Comparison of ENCODE assay signal across 22 mouse cellular contexts in genomic region chr1:62838631-62839030, GRCm38 (mm10).
DNase-seq lines count a peak whose midpoint lies in the region; ATAC-seq and TF ChIP-seq lines count a peak whose summit lies in the region.
"Had no signal": no experiment of that assay in that cellular context is flagged by ENCODE, and none has a peak within 500 bp of the region (broad histone marks: within the 10 kb centered on the region; RNA-seq: fewer than 3 reads in every experiment).

No protein-coding gene starts in this region.

- H3K79me2 ChIP-seq in myocyte (ENCODE audit: control insufficient read depth, insufficient read depth): no peaks in the 10 kb centered on the region

- no peaks in the 10 kb centered on the region for H3K9me3 ChIP-seq in hindbrain, embryonic 13.5 days
- 0 out of 2 replicates have a peak, but pooled peaks cover 7% of the 10 kb centered on the region for H3K9me3 ChIP-seq in hindbrain, embryonic 14.5 days (ENCODE audit: control insufficient read depth, low read length)
- peaks cover 4% of the 10 kb centered on the region; the same call in 1 of the 2 replicates for H3K9me3 ChIP-seq in kidney, embryonic 16.5 days (ENCODE audit: low read length)
- H3K9me3 ChIP-seq: embryonic facial prominence, embryonic 13.5 days; embryonic facial prominence, embryonic 15.5 days; forebrain, embryonic 10.5 days; forebrain, embryonic 12.5 days had no signal

- 41% methylated on average over 2 of the region's 2 CpGs for WGBS in hindbrain, embryonic 13.5 days
- WGBS in hindbrain, embryonic 14.5 days: 41% methylated on average over 2 of the region's 2 CpGs
- WGBS in kidney, embryonic 16.5 days: 63% methylated on average over 2 of the region's 2 CpGs

- no peak for ATAC-seq in hindbrain, embryonic 13.5 days (ENCODE audit: low FRiP score)
- ATAC-seq in hindbrain, embryonic 14.5 days (ENCODE audit: low FRiP score): no peak
- no peak for ATAC-seq in kidney, embryonic 16.5 days (ENCODE audit: low FRiP score, low TSS enrichment)
- ATAC-seq: forebrain, embryonic 14.5 days; forebrain, embryonic 16.5 days had no signal

- intact Hi-C loops in heart, postnatal 25 days (cut with DNase I): no loop called here

- H3ac ChIP-seq in myocyte (ENCODE audit: control insufficient read depth, insufficient read length): no peak overlapping the region

- no peak for TF ChIP-seq POLR2A in myocyte (IDR thresholded peaks at IDR 0.05; ENCODE audit: insufficient read length, low read depth)

- no peaks in the 10 kb centered on the region for H3K27me3 ChIP-seq in hindbrain, embryonic 13.5 days
- no peaks in the 10 kb centered on the region for H3K27me3 ChIP-seq in hindbrain, embryonic 14.5 days (ENCODE audit: control insufficient read depth, insufficient read depth, low read length)
- no peaks in the 10 kb centered on the region for H3K27me3 ChIP-seq in myocyte (ENCODE audit: control insufficient read depth, insufficient read depth, insufficient read length)
- H3K27me3 ChIP-seq in kidney, embryonic 16.5 days (ENCODE audit: insufficient read depth, low read length): no peaks in the 10 kb centered on the region
- H3K27me3 ChIP-seq: embryonic facial prominence, embryonic 13.5 days; embryonic facial prominence, embryonic 15.5 days; forebrain, embryonic 12.5 days had no signal

- 0 out of 2 replicates have a peak overlapping the region, but pooled peaks have one; percentile 26 for H3K27ac ChIP-seq in hindbrain, embryonic 13.5 days
- no peak overlapping the region for H3K27ac ChIP-seq in hindbrain, embryonic 14.5 days
- no peak overlapping the region for H3K27ac ChIP-seq in kidney, embryonic 16.5 days (ENCODE audit: low read length)
- H3K27ac ChIP-seq: embryonic facial prominence, embryonic 13.5 days; embryonic facial prominence, embryonic 15.5 days; forebrain, embryonic 10.5 days; forebrain, embryonic 12.5 days had no signal

- no peak overlapping the region for H3K4me2 ChIP-seq in hindbrain, embryonic 13.5 days
- H3K4me2 ChIP-seq in hindbrain, embryonic 14.5 days (replicated peaks): no peak overlapping the region
- no peak overlapping the region for H3K4me2 ChIP-seq in myocyte (ENCODE audit: low read depth)
- no peak overlapping the region for H3K4me2 ChIP-seq in kidney, embryonic 16.5 days (replicated peaks; ENCODE audit: low read depth, low read length)
- H3K4me2 ChIP-seq: embryonic facial prominence, embryonic 13.5 days; embryonic facial prominence, embryonic 15.5 days; forebrain, embryonic 12.5 days had no signal

- peak; percentile 43 for DNase-seq in heart, adult 11 months
- DNase-seq in heart, postnatal 25 days (ENCODE audit: low spot score): no peak
- no peak for DNase-seq in hindbrain, embryonic 14.5 days (ENCODE audit: low spot score)
- DNase-seq: adrenal gland, adult 2 months; adrenal gland, postnatal 10 days; adrenal gland, postnatal 25 days; cerebellum, adult 11 months; cerebellum, adult 2 months; cerebellum, adult 9-10 months; cerebellum, postnatal 14 days; cerebellum, postnatal 36 days; embryo, embryonic 11 days had no signal

- H3K9ac ChIP-seq in hindbrain, embryonic 13.5 days: no peak overlapping the region
- no peak overlapping the region for H3K9ac ChIP-seq in hindbrain, embryonic 14.5 days
- H3K9ac ChIP-seq in kidney, embryonic 16.5 days (replicated peaks; ENCODE audit: low read length): no peak overlapping the region
- H3K9ac ChIP-seq: embryonic facial prominence, embryonic 13.5 days; embryonic facial prominence, embryonic 15.5 days; forebrain, embryonic 12.5 days had no signal

- peaks cover 4% of the 10 kb centered on the region; the same call in 1 of the 2 replicates for H3K36me3 ChIP-seq in hindbrain, embryonic 13.5 days
- H3K36me3 ChIP-seq in hindbrain, embryonic 14.5 days (replicated peaks; ENCODE audit: control insufficient read depth, insufficient read depth): no peaks in the 10 kb centered on the region
- H3K36me3 ChIP-seq in myocyte (ENCODE audit: control insufficient read depth, insufficient read depth): no peaks in the 10 kb centered on the region
- no peaks in the 10 kb centered on the region for H3K36me3 ChIP-seq in kidney, embryonic 16.5 days (ENCODE audit: insufficient read depth, low read length)
- H3K36me3 ChIP-seq: embryonic facial prominence, embryonic 13.5 days; embryonic facial prominence, embryonic 15.5 days; forebrain, embryonic 10.5 days; forebrain, embryonic 12.5 days had no signal

- no peak overlapping the region for H3K4me3 ChIP-seq in hindbrain, embryonic 13.5 days
- H3K4me3 ChIP-seq in hindbrain, embryonic 14.5 days (replicated peaks; ENCODE audit: low read length): no peak overlapping the region
- no peak overlapping the region for H3K4me3 ChIP-seq in myocyte
- H3K4me3 ChIP-seq in kidney, embryonic 16.5 days (ENCODE audit: low read length): no peak overlapping the region
- H3K4me3 ChIP-seq: embryonic facial prominence, embryonic 13.5 days; embryonic facial prominence, embryonic 15.5 days; erythroblast, embryonic 14.5 days; forebrain, embryonic 10.5 days; forebrain, embryonic 12.5 days had no signal

- H3K4me1 ChIP-seq in hindbrain, embryonic 13.5 days (replicated peaks): no peaks in the 10 kb centered on the region
- H3K4me1 ChIP-seq in hindbrain, embryonic 14.5 days (replicated peaks; ENCODE audit: control insufficient read depth, insufficient read depth, low read length): no peaks in the 10 kb centered on the region
- no peaks in the 10 kb centered on the region for H3K4me1 ChIP-seq in kidney, embryonic 16.5 days (ENCODE audit: insufficient read depth, low read length)
- H3K4me1 ChIP-seq: embryonic facial prominence, embryonic 13.5 days; embryonic facial prominence, embryonic 15.5 days; forebrain, embryonic 10.5 days; forebrain, embryonic 12.5 days had no signal

TF ChIP-seq in myocyte, 11 proteins besides CTCF, POLR2A, EP300 and RAD21:
- TF ChIP-seq MAX (IDR thresholded peaks at IDR 0.05; ENCODE audit: low read depth): no peak
- no peak for TF ChIP-seq TCF12 (IDR thresholded peaks at IDR 0.05; ENCODE audit: insufficient read depth, poor library complexity, severe bottlenecking)
- TF ChIP-seq MYOD1 (IDR thresholded peaks at IDR 0.05; ENCODE audit: control insufficient read depth in 1 of 3, insufficient read length in 2 of 3, low read depth in 2 of 3): peak; percentile 38 to 77 (median 70)
